In genomic region chr2:103891240-103891767, GRCm38 (mm10) we compare ENCODE assay signal across 8 mouse cellular contexts.
A peak's percentile ranks its signal among the peaks of the same experiment; 100 is the strongest.
DNase-seq lines count a peak whose midpoint lies in the region; ATAC-seq and TF ChIP-seq lines count a peak whose summit lies in the region.
"Had no signal": no experiment of that assay in that cellular context is flagged by ENCODE, and none has a peak within 500 bp of the region (broad histone marks: within the 10 kb centered on the region; RNA-seq: fewer than 3 reads in every experiment).

No protein-coding gene starts in this region.

- 3% methylated on average over 9 of the region's 9 CpGs for WGBS in hindbrain, embryonic 12.5 days
- 1% methylated on average over 9 of the region's 9 CpGs for WGBS in midbrain, embryonic 15.5 days

- H3K27ac ChIP-seq in ES-Bruce4 (ENCODE audit: insufficient read depth, low read length): no peak overlapping the region
- peak overlapping the region; percentile 4 for H3K27ac ChIP-seq in hindbrain, embryonic 12.5 days
- H3K27ac ChIP-seq in midbrain, embryonic 15.5 days: no peak overlapping the region
- H3K27ac ChIP-seq: embryonic facial prominence, embryonic 15.5 days had no signal

- TF ChIP-seq CTCF in ES-Bruce4 (IDR thresholded peaks at IDR 0.05; ENCODE audit: low read depth, low read length): no peak

- peak; percentile 53 for DNase-seq in brain, adult 2 months (ENCODE audit: low read depth, low spot score)
- DNase-seq in lung, postnatal 10 days: no peak
- no peak for DNase-seq in thymus, postnatal 10 days (ENCODE audit: low spot score in 2 of 2)

- ATAC-seq in hindbrain, embryonic 12.5 days (ENCODE audit: low FRiP score): peak; percentile 66; the same call in 1 of the 2 replicates
- ATAC-seq in midbrain, embryonic 15.5 days (replicated peaks): peak; percentile 60
- no peak for ATAC-seq in inflammation-experienced regulatory T-cells, adult 6 months

- peaks cover 2% of the 10 kb centered on the region for H3K4me1 ChIP-seq in ES-Bruce4 (ENCODE audit: control insufficient read depth, insufficient read depth, low read length)
- H3K4me1 ChIP-seq in hindbrain, embryonic 12.5 days: peaks cover 18% of the 10 kb centered on the region
- H3K4me1 ChIP-seq in midbrain, embryonic 15.5 days: peaks cover 3% of the 10 kb centered on the region; the same call in 1 of the 2 replicates

- no peaks in the 10 kb centered on the region for H3K27me3 ChIP-seq in ES-Bruce4 (ENCODE audit: control insufficient read depth, insufficient read depth, low read length, poor library complexity, severe bottlenecking)
- no peaks in the 10 kb centered on the region for H3K27me3 ChIP-seq in hindbrain, embryonic 12.5 days
- H3K27me3 ChIP-seq in midbrain, embryonic 15.5 days (replicated peaks): no peaks in the 10 kb centered on the region
- H3K27me3 ChIP-seq: embryonic facial prominence, embryonic 15.5 days had no signal

- H3K4me2 ChIP-seq in hindbrain, embryonic 12.5 days (replicated peaks): no peak overlapping the region; the same call in 1 of the 2 replicates
- no peak overlapping the region; the same call in 1 of the 2 replicates for H3K4me2 ChIP-seq in midbrain, embryonic 15.5 days
- H3K4me2 ChIP-seq: embryonic facial prominence, embryonic 15.5 days had no signal

- no peak for TF ChIP-seq POLR2A in ES-Bruce4 (IDR thresholded peaks at IDR 0.05; ENCODE audit: insufficient read depth, low read length)

- H3K9ac ChIP-seq in ES-Bruce4 (ENCODE audit: low read depth, poor library complexity, severe bottlenecking): no peak overlapping the region
- no peak overlapping the region for H3K9ac ChIP-seq in hindbrain, embryonic 12.5 days
- H3K9ac ChIP-seq in midbrain, embryonic 15.5 days: no peak overlapping the region
- H3K9ac ChIP-seq: embryonic facial prominence, embryonic 15.5 days had no signal

- H3K9me3 ChIP-seq in ES-Bruce4 (replicated peaks; ENCODE audit: control insufficient read depth, insufficient read depth, low read length, poor library complexity, severe bottlenecking): no peaks in the 10 kb centered on the region
- H3K9me3 ChIP-seq in hindbrain, embryonic 12.5 days (replicated peaks): no peaks in the 10 kb centered on the region
- no peaks in the 10 kb centered on the region for H3K9me3 ChIP-seq in midbrain, embryonic 15.5 days
- H3K9me3 ChIP-seq: embryonic facial prominence, embryonic 15.5 days had no signal

- no peak for TF ChIP-seq EP300 in ES-Bruce4 (IDR thresholded peaks at IDR 0.05; ENCODE audit: insufficient read depth, low read depth, low read length)

- H3K36me3 ChIP-seq in ES-Bruce4 (ENCODE audit: control insufficient read depth, insufficient read depth, low read length, poor library complexity, severe bottlenecking): no peaks in the 10 kb centered on the region
- H3K36me3 ChIP-seq in hindbrain, embryonic 12.5 days: no peaks in the 10 kb centered on the region
- H3K36me3 ChIP-seq in midbrain, embryonic 15.5 days (replicated peaks): no peaks in the 10 kb centered on the region
- H3K36me3 ChIP-seq: embryonic facial prominence, embryonic 15.5 days had no signal

- peak overlapping the region; percentile 45 for H3K4me3 ChIP-seq in ES-Bruce4 (ENCODE audit: low read depth, low read length)
- no peak overlapping the region for H3K4me3 ChIP-seq in hindbrain, embryonic 12.5 days
- H3K4me3 ChIP-seq in midbrain, embryonic 15.5 days: no peak overlapping the region
- H3K4me3 ChIP-seq: embryonic facial prominence, embryonic 15.5 days had no signal
